ENCODE assay signal across 9 mouse cellular contexts in genomic region chr2:155591676-155592075, GRCm38 (mm10). TPM values are rescaled to one million over a fixed set of nuclear protein-coding genes. Genes with fewer than 3 reads are reported as not detected.
DNase-seq lines count a peak whose midpoint lies in the region; ATAC-seq and TF ChIP-seq lines count a peak whose summit lies in the region.
"Had no signal": no experiment of that assay in that cellular context is flagged by ENCODE, and none has a peak within 500 bp of the region (broad histone marks: within the 10 kb centered on the region; RNA-seq: fewer than 3 reads in every experiment).

No protein-coding gene starts in this region.

- no peaks in the 10 kb centered on the region for H3K9me3 ChIP-seq in heart, embryonic 15.5 days (replicated peaks)
- no peaks in the 10 kb centered on the region for H3K9me3 ChIP-seq in intestine, embryonic 15.5 days
- no peaks in the 10 kb centered on the region for H3K9me3 ChIP-seq in liver, postnatal 0 days (ENCODE audit: low read length)

- peak overlapping the region; percentile 86 for H3K4me2 ChIP-seq in heart, embryonic 15.5 days
- H3K4me2 ChIP-seq in intestine, embryonic 15.5 days (replicated peaks) = peak overlapping the region; percentile 63
- peak overlapping the region; percentile 91 for H3K4me2 ChIP-seq in liver, postnatal 0 days (ENCODE audit: low read depth, low read length)

- no peak for DNase-seq in heart, adult 9 months (ENCODE audit: low spot score in 2 of 2)
- peak; percentile 26 for DNase-seq in brain, embryonic 14.5 days (ENCODE audit: low read depth)
- no peak for DNase-seq in liver, postnatal 0 days
- DNase-seq in c-Kit-positive CD71-positive TER-119-positive erythroid progenitor cells, embryonic 14.5 days (ENCODE audit: low spot score) = no peak
- no peak for DNase-seq in left cerebral cortex, postnatal 36 days (ENCODE audit: low spot score in 2 of 2)
- no peak for DNase-seq in B cell, adult 2 months

- intact Hi-C loops in left cerebral cortex, postnatal 36 days (cut with DNase I) = loop anchor here (2.0 kb wide), 1 partner anchor 75 kb away; the partner anchor contains the start of gene Acss2

- peaks cover 17% of the 10 kb centered on the region for H3K4me1 ChIP-seq in heart, embryonic 15.5 days (replicated peaks)
- H3K4me1 ChIP-seq in intestine, embryonic 15.5 days (replicated peaks) = peaks cover 8% of the 10 kb centered on the region; the same call in 1 of the 2 replicates
- H3K4me1 ChIP-seq in liver, postnatal 0 days (ENCODE audit: insufficient read depth) = peaks cover 32% of the 10 kb centered on the region

- peak overlapping the region; percentile 85 for H3K9ac ChIP-seq in heart, embryonic 15.5 days
- H3K9ac ChIP-seq in intestine, embryonic 15.5 days = peak overlapping the region; percentile 67
- peak overlapping the region; percentile 85 for H3K9ac ChIP-seq in liver, postnatal 0 days (replicated peaks)

- 7% methylated on average over 6 of the region's 6 CpGs for WGBS in heart, embryonic 15.5 days
- 4% methylated on average over 6 of the region's 6 CpGs for WGBS in intestine, embryonic 15.5 days
- WGBS in liver, postnatal 0 days (ENCODE audit: insufficient replicate concordance) = 9% methylated on average over 6 of the region's 6 CpGs

- peak overlapping the region; percentile 93 for H3K27ac ChIP-seq in heart, embryonic 15.5 days
- peak overlapping the region; percentile 87 for H3K27ac ChIP-seq in intestine, embryonic 15.5 days
- peak overlapping the region; percentile 84 for H3K27ac ChIP-seq in liver, postnatal 0 days (ENCODE audit: low read depth)

- no peak for TF ChIP-seq EP300 in liver, postnatal 0 days (IDR thresholded peaks at IDR 0.05; ENCODE audit: low read depth)

- no peaks in the 10 kb centered on the region for H3K27me3 ChIP-seq in heart, embryonic 15.5 days
- no peaks in the 10 kb centered on the region for H3K27me3 ChIP-seq in intestine, embryonic 15.5 days (replicated peaks)
- H3K27me3 ChIP-seq in liver, postnatal 0 days (ENCODE audit: insufficient read depth, low read length) = no peaks in the 10 kb centered on the region

- peak overlapping the region; percentile 77 for H3K4me3 ChIP-seq in heart, embryonic 15.5 days
- peak overlapping the region; percentile 65 for H3K4me3 ChIP-seq in intestine, embryonic 15.5 days (replicated peaks)
- peak overlapping the region; percentile 87 for H3K4me3 ChIP-seq in liver, postnatal 0 days (ENCODE audit: low read depth, low read length)

- no peak for ATAC-seq in heart, embryonic 15.5 days (replicated peaks; ENCODE audit: insufficient number of reproducible peaks, insufficient read depth, low FRiP score, low read depth)
- ATAC-seq in intestine, embryonic 15.5 days = peak; percentile 10; the same call in 1 of the 2 replicates
- ATAC-seq in liver, postnatal 0 days = no peak

- TF ChIP-seq CTCF in brain, embryonic 14.5 days (IDR thresholded peaks at IDR 0.05; ENCODE audit: borderline replicate concordance, extremely low read depth, insufficient read depth, insufficient read length) = no peak
- TF ChIP-seq CTCF in liver, postnatal 0 days (IDR thresholded peaks at IDR 0.05; ENCODE audit: low read depth) = no peak

- TF ChIP-seq POLR2A in brain, embryonic 14.5 days (IDR thresholded peaks at IDR 0.05; ENCODE audit: borderline replicate concordance, extremely low read depth, insufficient read depth, insufficient read length, poor library complexity, severe bottlenecking) = no peak

- H3K36me3 ChIP-seq in heart, embryonic 15.5 days = no peaks in the 10 kb centered on the region
- no peaks in the 10 kb centered on the region for H3K36me3 ChIP-seq in intestine, embryonic 15.5 days
- H3K36me3 ChIP-seq in liver, postnatal 0 days (replicated peaks; ENCODE audit: insufficient read depth, low read length) = no peaks in the 10 kb centered on the region

RNA-seq across cellular contexts. Expression of gene Gss, which starts 0.9 kb away (rescaled TPM):
- polyA plus RNA-seq in heart, embryonic 15.5 days (2015; fragmentation: Nextera tagmentation; extraction: Ambion mirVana) = 20.0 and 26.9 TPM in 2 replicates
- polyA plus RNA-seq in brain, embryonic 14.5 days (2012; rRNA removed) = 10.1 and 11.8 TPM in 2 replicates
- polyA plus RNA-seq in intestine, embryonic 15.5 days (2015; fragmentation: Nextera tagmentation; extraction: Ambion mirVana) = 89.4 and 100 TPM in 2 replicates
- 48.9 and 49.3 TPM in 2 replicates for polyA plus RNA-seq in liver, postnatal 0 days (2015; fragmentation: Nextera tagmentation; extraction: Ambion mirVana)
- total RNA-seq in left cerebral cortex, postnatal 36 days (2021) = 10 to 100 TPM; 14.1 to 15.7 TPM

RNA-seq across cellular contexts. Expression of gene Myh7b, which starts 19.3 kb away (rescaled TPM):
- polyA plus RNA-seq in heart, embryonic 15.5 days (2015; fragmentation: Nextera tagmentation; extraction: Ambion mirVana) = 21.1 and 21.8 TPM in 2 replicates
- 0.48 and 0.53 TPM in 2 replicates for polyA plus RNA-seq in brain, embryonic 14.5 days (2012; rRNA removed)
- polyA plus RNA-seq in intestine, embryonic 15.5 days (2015; fragmentation: Nextera tagmentation; extraction: Ambion mirVana) = 0.72 and 1.2 TPM in 2 replicates
- polyA plus RNA-seq in liver, postnatal 0 days (2015; fragmentation: Nextera tagmentation; extraction: Ambion mirVana) = 0.15 and 0.38 TPM in 2 replicates
- total RNA-seq in left cerebral cortex, postnatal 36 days (2021) = 1 to 10 TPM; 3.8 to 4.2 TPM
- total RNA-seq: common myeloid progenitor, adult 5-6 weeks had no signal
